Mouse (Mus musculus): ENCODE data around the gene Hnrnpu.
"Not testable (repeated sequence)": the region's sequence is repeated elsewhere in the genome, so short reads cannot be mapped to it uniquely, and the experiment has no call there.

DNA sequence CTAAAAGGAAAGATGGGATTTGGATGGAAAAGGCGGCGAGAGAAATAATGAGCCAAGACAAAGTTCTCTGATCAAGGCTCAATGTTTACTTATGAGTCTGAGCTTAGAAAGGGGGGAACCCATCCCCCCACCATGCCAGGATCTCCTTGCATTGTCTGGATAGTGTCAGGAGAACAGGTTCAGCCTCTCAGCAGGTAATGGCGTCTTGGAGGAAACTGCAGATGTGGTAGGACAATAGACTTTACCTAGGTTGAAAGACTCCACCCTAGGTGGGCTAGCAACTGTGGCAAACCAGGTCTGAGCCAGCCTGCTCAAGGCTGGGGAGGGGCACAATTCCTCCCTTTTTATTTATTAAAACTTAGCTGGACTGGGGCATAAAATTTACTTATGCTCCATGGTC, 54.3 kb downstream of the Hnrnpu start:
- TF ChIP-seq POLR2A (IDR thresholded peaks at IDR 0.05; ENCODE audit: borderline replicate concordance, control insufficient read depth, low read depth, low read length); CTCF (IDR thresholded peaks at IDR 0.05; ENCODE audit: control insufficient read depth, insufficient read depth, low read length): not testable (repeated sequence)

All from bone marrow, adult 2 months (tissue).